Mouse (Mus musculus): ENCODE measurements around the gene Snapc5. TPM values are rescaled to one million over a fixed set of nuclear protein-coding genes. Genes with fewer than 3 reads are reported as not detected.

Snapc5 gene
- 1.4 and 1.6 TPM in 2 replicates for polyA plus RNA-seq (2012; rRNA removed)

DNA sequence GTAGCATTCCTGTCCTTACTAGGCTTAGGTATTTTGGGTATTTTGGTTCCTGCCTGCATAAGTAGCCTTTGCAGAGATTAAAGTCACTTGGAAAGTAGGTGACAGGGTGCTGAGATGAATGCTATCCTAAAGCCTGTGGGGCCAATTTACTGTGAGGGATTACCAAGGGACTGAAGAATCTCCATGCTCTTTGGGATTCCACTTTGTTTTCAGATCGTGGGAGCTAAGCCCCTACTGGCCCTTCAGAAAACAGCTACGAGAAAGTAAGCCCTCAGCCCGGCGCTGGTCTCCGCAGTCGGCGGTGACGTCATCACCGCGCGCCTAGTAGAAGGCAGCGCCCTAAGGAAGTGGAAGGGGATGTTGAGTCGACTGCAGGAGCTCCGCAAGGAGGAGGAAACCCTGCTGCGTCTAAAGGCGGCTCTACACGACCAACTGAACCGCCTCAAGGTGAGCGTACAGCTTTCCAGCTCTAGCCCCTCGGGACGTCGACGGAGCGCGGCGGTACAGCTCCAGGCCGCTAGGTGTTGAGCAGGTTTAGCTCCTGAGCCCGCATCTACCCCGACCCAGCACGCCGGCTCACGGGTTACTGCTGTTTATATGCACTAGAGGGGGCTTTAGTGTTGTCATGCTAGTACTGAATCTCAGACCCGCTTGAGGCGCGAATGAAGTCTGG is at the start of gene Snapc5:
Gene Snapc5 (plus strand): TSS at position 301 of the 673 bp plus-strand sequence.

DNA sequence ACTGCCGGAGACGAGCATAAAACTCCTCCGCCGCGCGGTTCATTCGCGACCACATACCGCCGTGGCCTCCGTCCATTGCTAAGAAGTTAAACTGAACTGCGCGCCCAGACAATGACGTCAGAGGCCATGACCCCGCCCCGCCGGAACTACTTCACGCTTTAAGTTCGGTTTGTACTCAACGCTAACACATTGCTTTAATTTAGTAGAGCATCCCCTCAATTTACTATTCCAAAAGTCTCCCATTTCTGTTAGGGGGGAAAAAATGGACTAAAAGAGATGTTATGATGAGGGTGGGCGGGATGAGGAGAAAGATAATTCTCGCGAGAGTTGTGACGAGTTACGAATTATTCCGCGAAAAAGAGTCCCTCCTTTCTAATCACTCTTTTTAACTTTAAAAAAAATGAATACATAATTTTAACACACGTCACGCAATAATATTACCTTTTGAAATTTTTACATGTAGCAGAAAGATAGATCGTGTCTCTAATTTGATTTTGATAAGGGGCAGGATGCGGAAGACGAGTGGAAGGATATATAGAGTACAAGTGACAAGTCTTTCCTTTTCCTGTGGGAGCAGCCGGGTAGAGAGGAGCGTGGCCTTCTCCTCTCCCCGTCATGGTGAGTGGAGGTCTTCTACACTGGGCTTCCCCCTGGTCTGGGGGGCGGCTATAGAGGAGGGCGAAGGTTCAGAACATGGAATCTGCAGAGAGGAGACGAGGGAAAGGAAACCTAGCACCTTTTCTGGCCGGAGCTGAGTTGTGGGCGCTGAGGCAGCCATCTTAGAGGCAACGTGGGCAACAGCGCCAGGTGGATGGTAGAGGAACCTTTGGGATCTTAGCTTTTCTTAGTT is 6.0 kb upstream of the Snapc5 start, which contains the start of the genes Zwilch and Rpl4:
Gene Zwilch (minus strand): TSS at position 289 of the 850 bp plus-strand sequence.
Gene Rpl4 (plus strand): TSS at position 560 of the 850 bp plus-strand sequence.

Other genes with a start within 250 kb of the Snapc5 start
- 41.9 and 78.1 TPM in 2 replicates for gene Smad6, start 157.2 kb upstream of the Snapc5 start, polyA plus RNA-seq (2012; rRNA removed)
- 0.19 and 0.61 TPM in 2 replicates for gene Lctl, start 62.1 kb upstream of the Snapc5 start, polyA plus RNA-seq (2012; rRNA removed)
- gene Zwilch, start 6.2 kb upstream of the Snapc5 start, polyA plus RNA-seq (2012; rRNA removed), result 0.25 and 0.83 TPM in 2 replicates
- 66.7 and 97.9 TPM in 2 replicates for gene Rpl4, start 5.9 kb upstream of the Snapc5 start, polyA plus RNA-seq (2012; rRNA removed)
- gene Uchl4, start 55.9 kb downstream of the Snapc5 start, polyA plus RNA-seq (2012; rRNA removed), result not detected in 2 replicates
- 28.3 and 34.2 TPM in 2 replicates for gene Map2k1, start 74.4 kb downstream of the Snapc5 start, polyA plus RNA-seq (2012; rRNA removed)
- gene Tipin, start 102.3 kb downstream of the Snapc5 start, polyA plus RNA-seq (2012; rRNA removed), result 0.13 and 0.56 TPM in 2 replicates
- 12.5 and 19.2 TPM in 2 replicates for gene Dis3l, start 162.0 kb downstream of the Snapc5 start, polyA plus RNA-seq (2012; rRNA removed)
- gene Megf11, start 206.4 kb downstream of the Snapc5 start, polyA plus RNA-seq (2012; rRNA removed), result 0.35 and 0.53 TPM in 2 replicates

Measured in stomach, adult 2 months (tissue).